Mouse (Mus musculus) lung, embryonic 15.5 days (tissue): Measurements from ENCODE around the gene AY761184. TPM values are rescaled to one million over a fixed set of nuclear protein-coding genes. Genes with fewer than 3 reads are reported as not detected.
"Not testable (repeated sequence)": the region's sequence is repeated elsewhere in the genome, so short reads cannot be mapped to it uniquely, and the experiment has no call there.

Experiments
- ATAC-seq: fragments of 200-750 bp; cut with Nextera tagmentation; 2 replicates; pipeline ENCODE4 v1.8.0; 2017; ENCODE audit warnings: moderate number of reproducible peaks, borderline replicate concordance; ENCODE audit not compliant: low FRiP score, low TSS enrichment; ENCODE audit errors: extremely low read depth
- H3K27ac ChIP-seq: fragments of 300-500 bp; sonication (generic); 2 replicates; pipeline ENCODE4 v1.5.1; 2015; ENCODE audit warnings: moderate library complexity, mild to moderate bottlenecking, inconsistent platforms
- H3K27me3 ChIP-seq: fragments of 300-500 bp; sonication (generic); 2 replicates; pipeline ENCODE4 v1.6.1; 2015; ENCODE audit warnings: inconsistent platforms
- H3K36me3 ChIP-seq: fragments of 300-500 bp; sonication (generic); 2 replicates; pipeline ENCODE4 v1.6.1; 2015; ENCODE audit warnings: inconsistent platforms
- H3K4me1 ChIP-seq: fragments of 300-500 bp; sonication (generic); 2 replicates; pipeline ENCODE4 v1.6.1; 2015; ENCODE audit warnings: inconsistent platforms
- H3K4me2 ChIP-seq: fragments of 300-500 bp; sonication (generic); 2 replicates; pipeline ENCODE4 v1.6.1; 2015; ENCODE audit warnings: inconsistent platforms, mild to moderate bottlenecking, moderate library complexity
- H3K4me3 ChIP-seq: fragments of 300-500 bp; sonication (generic); 2 replicates; pipeline ENCODE4 v1.5.1; 2015; ENCODE audit warnings: mild to moderate bottlenecking, inconsistent platforms
- H3K9ac ChIP-seq: fragments of 300-500 bp; sonication (generic); 2 replicates; pipeline ENCODE4 v1.6.1; 2015; ENCODE audit warnings: inconsistent platforms
- H3K9me3 ChIP-seq: fragments of 300-500 bp; sonication (generic); 2 replicates; pipeline ENCODE4 v1.6.1; 2016; ENCODE audit warnings: inconsistent platforms
- WGBS: fragments of 180-500 bp; shearing (Covaris S2); methylation state at CpG from one replicate; pipeline ENCODE4 v1.1.7; 2015; 5-methylcytosine and 5-hydroxymethylcytosine counted together
- polyA plus RNA-seq: library from polyadenylated mRNA; unstranded; fragments of >200 nt; fragmentation: Nextera tagmentation; extraction: Ambion mirVana; gene quantifications from 2 replicates; pipeline ENCODE4 v1.2.1, GENCODE M21; 2015

AY761184 gene
- polyA plus RNA-seq = not detected in 2 replicates

DNA sequence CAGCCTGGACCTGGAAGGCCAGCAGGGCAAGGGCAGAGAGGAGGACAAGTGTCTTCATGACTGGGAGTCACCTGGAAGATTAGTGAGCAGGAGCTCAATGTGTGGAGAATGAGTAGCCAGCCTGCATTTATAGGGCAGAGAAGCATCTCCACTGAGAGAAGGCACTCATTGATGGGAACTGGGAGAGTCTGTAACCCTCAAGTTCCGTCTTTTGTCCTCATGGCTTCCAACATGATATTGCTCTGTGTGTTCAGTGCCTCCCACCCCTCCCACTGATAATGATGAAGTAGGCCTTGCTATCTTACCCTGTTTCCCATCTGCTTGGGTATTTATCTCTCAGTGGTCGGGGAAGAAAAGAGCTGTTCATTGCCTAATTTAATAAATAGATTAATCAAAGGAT lies at the start of gene AY761184:
Gene AY761184, minus strand, starts transcription at position 101 of the 400 bp plus-strand sequence.
- not testable (repeated sequence) for H3K4me2 ChIP-seq, H3K9ac ChIP-seq, ATAC-seq, H3K27ac ChIP-seq, H3K4me3 ChIP-seq, H3K36me3 ChIP-seq, H3K27me3 ChIP-seq, H3K9me3 ChIP-seq, H3K4me1 ChIP-seq
- WGBS = 64% methylated on average over 2 of the region's 2 CpGs

DNA sequence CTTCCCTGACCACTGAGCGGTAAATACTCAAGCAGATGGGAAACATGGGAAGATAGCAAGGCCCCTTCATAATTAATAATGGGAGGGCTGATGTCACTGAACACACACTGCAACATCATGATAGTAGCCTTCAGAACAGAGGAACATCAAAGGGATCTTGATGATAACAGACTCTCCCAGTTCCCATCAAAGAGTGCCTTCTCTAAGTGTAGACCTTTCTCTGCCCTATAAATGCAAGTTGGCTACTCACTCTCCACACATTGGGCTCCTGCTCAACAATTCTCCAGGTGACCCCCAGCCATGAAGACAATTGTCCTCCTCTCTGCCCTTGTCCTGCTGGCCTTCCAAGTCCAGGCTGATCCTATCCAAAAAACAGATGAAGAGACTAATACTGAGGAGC lies 37.9 kb downstream of the AY761184 start, which contains the start of gene Defa34:
Gene Defa34, plus strand, starts transcription at position 301 of the 400 bp plus-strand sequence.
- H3K4me3 ChIP-seq, H3K4me1 ChIP-seq, H3K4me2 ChIP-seq, ATAC-seq, H3K9ac ChIP-seq, H3K27ac ChIP-seq, H3K27me3 ChIP-seq, H3K36me3 ChIP-seq, H3K9me3 ChIP-seq: not testable (repeated sequence)
- 89% methylated on average over 1 of the region's 1 CpGs for WGBS

DNA sequence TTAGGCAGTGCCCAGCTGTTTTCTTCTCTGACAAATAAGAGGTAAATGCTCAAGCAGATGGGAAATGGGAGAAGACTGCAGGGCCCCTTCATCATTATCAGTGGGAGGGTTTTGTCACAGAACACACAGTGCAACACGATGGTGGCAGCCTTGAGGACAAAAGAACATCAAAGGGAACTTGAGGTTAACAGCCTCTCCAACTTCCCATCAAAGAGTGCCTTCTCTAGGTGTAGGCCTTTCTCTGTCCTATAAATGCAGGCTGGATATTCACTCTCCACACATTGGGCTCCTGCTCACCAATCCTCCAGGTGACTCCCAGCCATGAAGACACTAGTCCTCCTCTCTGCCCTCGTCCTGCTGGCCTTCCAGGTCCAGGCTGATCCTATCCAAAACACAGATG lies 48.0 kb downstream of the AY761184 start, which contains the start of gene Defa17:
Gene Defa17, plus strand, starts transcription at position 301 of the 400 bp plus-strand sequence.
- WGBS = no CpG with 5 or more reads among the region's 2 CpGs

More for the DNA sequence above, 48.0 kb downstream of the AY761184 start, which contains the start of gene Defa17:
- not testable (repeated sequence) for H3K4me1 ChIP-seq, ATAC-seq, H3K27ac ChIP-seq, H3K36me3 ChIP-seq, H3K4me3 ChIP-seq, H3K4me2 ChIP-seq, H3K27me3 ChIP-seq, H3K9ac ChIP-seq, H3K9me3 ChIP-seq

Other genes starting within 250 kb of the AY761184 start
- gene Gm7849, start 247.1 kb downstream of the AY761184 start, polyA plus RNA-seq = not detected in 2 replicates
- gene Defa20, start 194.4 kb downstream of the AY761184 start, polyA plus RNA-seq = not detected in 2 replicates
- not detected in 2 replicates for gene Defa32, start 174.6 kb downstream of the AY761184 start, polyA plus RNA-seq
- gene Defa37, start 138.3 kb downstream of the AY761184 start, polyA plus RNA-seq = not detected in 2 replicates
- not detected in 2 replicates for gene Defa28, start 120.6 kb downstream of the AY761184 start, polyA plus RNA-seq
- not detected in 2 replicates for gene Gm7861, start 109.1 kb downstream of the AY761184 start, polyA plus RNA-seq
- gene Defa26, start 85.5 kb downstream of the AY761184 start, polyA plus RNA-seq = not detected in 2 replicates
- not detected in 2 replicates for gene Defa17, start 47.9 kb downstream of the AY761184 start, polyA plus RNA-seq
- gene Defa34, start 37.8 kb downstream of the AY761184 start, polyA plus RNA-seq = not detected in 2 replicates
- gene Defa24, start 30.8 kb upstream of the AY761184 start, polyA plus RNA-seq = not detected in 2 replicates
- not detected in 2 replicates for gene Defb50, start 119.9 kb upstream of the AY761184 start, polyA plus RNA-seq
- not detected in 2 replicates for gene Defb2, start 136.3 kb upstream of the AY761184 start, polyA plus RNA-seq
- not detected in 2 replicates for gene Defb10, start 155.3 kb upstream of the AY761184 start, polyA plus RNA-seq
- gene Defb9, start 181.8 kb upstream of the AY761184 start, polyA plus RNA-seq = not detected in 2 replicates
- gene Defb11, start 202.8 kb upstream of the AY761184 start, polyA plus RNA-seq = not detected in 2 replicates
- gene Defb15, start 229.1 kb upstream of the AY761184 start, polyA plus RNA-seq = not detected in 2 replicates
- not detected in 2 replicates for gene Defb35, start 234.7 kb upstream of the AY761184 start, polyA plus RNA-seq
- gene Defb13, start 243.1 kb upstream of the AY761184 start, polyA plus RNA-seq = not detected in 2 replicates